Mouse (Mus musculus) kidney, embryonic 16.5 days (tissue): ENCODE data around the gene Fetub. TPM values are rescaled to one million over a fixed set of nuclear protein-coding genes. Genes with fewer than 3 reads are reported as not detected.
A peak's percentile ranks its signal among the peaks of the same experiment; 100 is the strongest.

Experiments used
- ATAC-seq: fragments of 200-750 bp; cut with Nextera tagmentation; 2 replicates; pipeline ENCODE4 v1.8.0; 2017; ENCODE audit warnings: moderate TSS enrichment; ENCODE audit not compliant: low FRiP score, low TSS enrichment
- H3K27ac ChIP-seq: fragments of 300-500 bp; sonication (generic); 2 replicates; pipeline ENCODE4 v1.5.1; 2014; ENCODE audit warnings: low read length
- H3K27me3 ChIP-seq: fragments of 300-500 bp; sonication (generic); 2 replicates; pipeline ENCODE4 v1.6.1; 2014; ENCODE audit warnings: low read length, control low read depth, mixed read lengths; ENCODE audit not compliant: insufficient read depth
- H3K36me3 ChIP-seq: fragments of 300-500 bp; sonication (generic); 2 replicates; pipeline ENCODE4 v1.6.1; 2014; ENCODE audit warnings: low read length, control low read depth, mixed read lengths; ENCODE audit not compliant: insufficient read depth
- H3K4me1 ChIP-seq: fragments of 300-500 bp; sonication (generic); 2 replicates; pipeline ENCODE4 v1.6.1; 2014; ENCODE audit warnings: low read length, control low read depth, mixed read lengths; ENCODE audit not compliant: insufficient read depth
- H3K4me2 ChIP-seq: fragments of 300-500 bp; sonication (generic); replicated peaks from 2 replicates; pipeline ENCODE4 v1.6.1; 2014; ENCODE audit warnings: low read depth, low read length
- H3K4me3 ChIP-seq: fragments of 300-500 bp; sonication (generic); 2 replicates; pipeline ENCODE4 v1.5.1; 2014; ENCODE audit warnings: mild to moderate bottlenecking, low read length
- H3K9ac ChIP-seq: fragments of 300-500 bp; sonication (generic); replicated peaks from 2 replicates; pipeline ENCODE4 v1.6.1; 2014; ENCODE audit warnings: low read length
- H3K9me3 ChIP-seq: fragments of 300-500 bp; sonication (generic); 2 replicates; pipeline ENCODE4 v1.6.1; 2016; ENCODE audit warnings: low read length, control low read depth
- WGBS: fragments of 180-500 bp; shearing (Covaris S2); extraction: QIAGEN DNeasy Blood & Tissue Kit; methylation state at CpG from one replicate; pipeline ENCODE4 v1.1.7; 2014; 5-methylcytosine and 5-hydroxymethylcytosine counted together
- polyA plus RNA-seq: library from polyadenylated mRNA; unstranded; fragments of >200 nt; fragmentation: Nextera tagmentation; extraction: Ambion mirVana; gene quantifications from 2 replicates; pipeline ENCODE4 v1.2.1, GENCODE M21; 2015

Fetub gene
- polyA plus RNA-seq, 1 experiment from 2014 or later = 0.21 TPM

DNA sequence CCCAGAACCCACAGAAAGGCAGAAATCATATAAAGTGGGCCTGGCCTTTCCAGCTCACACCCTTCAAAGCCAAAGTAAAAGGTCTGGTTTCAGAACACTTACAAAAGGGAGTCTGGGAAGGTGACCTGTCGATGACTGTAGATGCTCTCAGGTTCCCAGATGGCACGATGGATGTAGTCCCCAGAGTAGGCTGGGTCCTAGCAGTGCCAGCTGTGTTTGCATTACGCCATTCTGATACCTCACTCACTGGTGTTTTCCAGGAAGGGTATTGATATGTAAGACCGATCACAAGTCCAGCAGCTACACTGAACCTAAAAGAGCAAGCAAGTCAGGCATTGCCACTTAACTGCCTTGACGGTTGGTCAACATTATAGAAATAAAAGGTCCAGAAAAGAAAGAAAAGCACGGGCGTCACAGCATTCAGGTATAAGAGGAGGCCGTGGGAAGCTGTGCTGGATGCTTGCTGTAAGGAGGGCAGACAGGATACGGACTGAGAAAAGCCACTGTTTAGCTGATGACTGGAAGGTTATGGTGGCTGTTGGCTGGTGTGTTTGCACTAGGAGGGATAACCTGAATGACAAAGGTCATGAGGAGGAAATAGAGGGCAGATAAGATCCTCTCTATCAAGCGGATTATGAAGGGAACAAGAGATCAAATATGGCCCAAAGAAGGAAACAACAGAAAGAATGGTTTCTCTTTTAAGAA is 18.1 kb upstream of the Fetub start:
- H3K9me3 ChIP-seq = no peaks in the 10 kb centered on the region
- H3K4me2 ChIP-seq = no peak overlapping the region
- no peaks in the 10 kb centered on the region for H3K36me3 ChIP-seq
- no peak overlapping the region for H3K4me3 ChIP-seq
- H3K9ac ChIP-seq = no peak overlapping the region
- no peak for ATAC-seq
- 74% methylated on average over 10 of the region's 10 CpGs for WGBS
- no peaks in the 10 kb centered on the region for H3K4me1 ChIP-seq
- H3K27me3 ChIP-seq = no peaks in the 10 kb centered on the region
- no peak overlapping the region for H3K27ac ChIP-seq

DNA sequence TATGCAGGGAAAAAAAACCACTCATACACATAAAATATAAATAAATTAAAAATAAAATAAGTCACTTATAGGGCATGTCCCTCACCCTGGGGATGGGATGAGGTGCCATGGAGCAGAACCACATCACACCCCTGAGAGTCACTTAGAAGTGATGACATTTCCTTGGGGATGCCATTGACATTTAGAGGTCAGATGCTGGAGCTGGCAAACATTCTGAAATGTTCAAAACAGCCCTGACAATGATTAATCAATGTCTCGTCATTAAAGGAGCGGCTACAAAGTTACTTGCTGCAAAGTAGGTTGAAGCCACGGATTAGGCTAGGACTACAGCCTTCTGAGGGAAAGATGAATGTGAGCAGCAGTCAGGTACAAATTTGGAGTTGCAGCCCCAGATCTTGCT is 16.8 kb upstream of the Fetub start:
- H3K4me1 ChIP-seq = no peaks in the 10 kb centered on the region
- no peak overlapping the region for H3K27ac ChIP-seq
- H3K36me3 ChIP-seq = no peaks in the 10 kb centered on the region
- H3K4me3 ChIP-seq = no peak overlapping the region
- H3K27me3 ChIP-seq = no peaks in the 10 kb centered on the region
- ATAC-seq = no peak
- 63% methylated on average over 3 of the region's 3 CpGs for WGBS
- no peak overlapping the region for H3K9ac ChIP-seq
- H3K9me3 ChIP-seq = no peaks in the 10 kb centered on the region
- H3K4me2 ChIP-seq = no peak overlapping the region

- Histone ChIP-seq H3K4me1 (no peaks in the 10 kb centered on the region), H3K9ac (no peak overlapping the region), H3K4me3 (no peak overlapping the region), H3K27me3 (no peaks in the 10 kb centered on the region), H3K27ac (no peak overlapping the region), H3K36me3 (no peaks in the 10 kb centered on the region), H3K4me2 (no peak overlapping the region), H3K9me3 (no peaks in the 10 kb centered on the region)
- 93% methylated on average over 6 of the region's 6 CpGs for WGBS
- no peak for ATAC-seq
Measured at GRCm38 (mm10) chr16:22909290-22909689, 8.8 kb upstream of the Fetub start.

- H3K4me2 ChIP-seq = no peak overlapping the region
- WGBS = 80% methylated on average over 3 of the region's 3 CpGs
- H3K36me3 ChIP-seq = no peaks in the 10 kb centered on the region
Measured at GRCm38 (mm10) chr16:22911986-22912385, 6.1 kb upstream of the Fetub start.

GRCm38 (mm10) chr16:22912886-22913285 is 5.2 kb upstream of the Fetub start:
- no peak for ATAC-seq
- H3K36me3 ChIP-seq = no peaks in the 10 kb centered on the region

More at GRCm38 (mm10) chr16:22911986-22912385, 6.1 kb upstream of the Fetub start:
- H3K9me3 ChIP-seq = no peaks in the 10 kb centered on the region
- no peak overlapping the region for H3K27ac ChIP-seq
- H3K27me3 ChIP-seq = no peaks in the 10 kb centered on the region
- ATAC-seq = no peak
- H3K9ac ChIP-seq = no peak overlapping the region
- no peak overlapping the region for H3K4me3 ChIP-seq
- no peaks in the 10 kb centered on the region for H3K4me1 ChIP-seq

DNA sequence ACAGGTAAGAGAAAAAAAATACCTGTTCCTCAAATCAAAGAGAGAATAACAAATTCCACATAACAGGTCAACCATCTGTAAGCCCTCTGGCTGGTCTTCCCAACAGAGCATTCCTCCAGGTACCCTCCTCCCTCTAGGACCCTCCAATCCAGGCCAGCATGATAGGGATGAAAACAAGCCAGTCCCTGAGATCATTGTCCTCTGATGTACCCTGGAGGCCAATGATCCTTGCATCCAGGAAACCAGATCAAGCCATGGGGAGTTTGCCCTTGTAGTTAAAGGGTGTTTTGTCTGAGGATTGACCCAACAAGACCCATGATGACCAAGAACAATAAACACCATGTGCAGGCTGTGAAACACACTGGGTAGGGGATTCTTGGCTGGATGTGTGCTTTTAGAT is 3.9 kb upstream of the Fetub start:
- H3K36me3 ChIP-seq = no peaks in the 10 kb centered on the region
- ATAC-seq = no peak
- no peaks in the 10 kb centered on the region for H3K9me3 ChIP-seq
- no peak overlapping the region for H3K4me2 ChIP-seq
- no peak overlapping the region for H3K9ac ChIP-seq
- H3K27me3 ChIP-seq = no peaks in the 10 kb centered on the region
- H3K4me1 ChIP-seq = no peaks in the 10 kb centered on the region
- H3K4me3 ChIP-seq = no peak overlapping the region
- no peak overlapping the region for H3K27ac ChIP-seq

More at GRCm38 (mm10) chr16:22912886-22913285, 5.2 kb upstream of the Fetub start:
- WGBS = 89% methylated on average over 6 of the region's 6 CpGs
- Histone ChIP-seq H3K9ac (no peak overlapping the region), H3K27ac (no peak overlapping the region), H3K4me2 (no peak overlapping the region), H3K9me3 (no peaks in the 10 kb centered on the region), H3K27me3 (no peaks in the 10 kb centered on the region), H3K4me1 (no peaks in the 10 kb centered on the region), H3K4me3 (no peak overlapping the region)

DNA sequence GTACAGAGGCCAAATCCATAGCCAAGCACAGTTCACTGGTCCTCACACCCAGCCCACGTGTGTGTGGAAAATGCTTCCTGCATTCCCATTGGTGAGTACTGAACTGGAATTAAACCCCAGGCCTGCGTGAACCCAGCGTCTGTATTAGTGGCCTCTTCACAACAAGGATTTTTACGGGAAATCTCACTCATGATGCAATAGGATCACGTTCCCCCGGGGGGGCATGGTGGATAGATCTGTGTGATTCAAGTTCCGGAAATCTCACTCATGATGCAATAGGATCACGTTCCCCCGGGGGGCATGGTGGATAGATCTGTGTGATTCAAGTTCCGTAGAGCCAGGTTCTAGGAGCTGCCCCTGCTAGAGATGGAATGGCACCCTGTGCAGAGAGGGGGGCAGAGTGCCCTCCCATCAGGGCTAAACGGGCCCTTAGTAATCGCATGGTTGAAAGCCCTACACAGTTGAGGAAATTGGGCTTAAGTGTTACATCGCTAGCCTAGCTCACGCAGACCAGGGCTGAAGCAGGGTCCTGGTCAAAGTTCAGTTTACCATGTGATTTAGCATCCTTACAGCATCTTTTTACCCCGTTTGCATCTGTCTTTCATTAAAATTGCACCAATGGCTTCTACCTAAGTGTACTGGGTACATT is 654 bp downstream of the Fetub start:
- ATAC-seq = no peak
- Histone ChIP-seq H3K9me3 (no peaks in the 10 kb centered on the region), H3K27me3 (no peaks in the 10 kb centered on the region), H3K4me2 (no peak overlapping the region), H3K9ac (no peak overlapping the region), H3K4me1 (peaks cover 4% of the 10 kb centered on the region; the same call in 1 of the 2 replicates), H3K36me3 (no peaks in the 10 kb centered on the region), H3K4me3 (no peak overlapping the region), H3K27ac (no peak overlapping the region)
- 72% methylated on average over 15 of the region's 15 CpGs for WGBS

DNA sequence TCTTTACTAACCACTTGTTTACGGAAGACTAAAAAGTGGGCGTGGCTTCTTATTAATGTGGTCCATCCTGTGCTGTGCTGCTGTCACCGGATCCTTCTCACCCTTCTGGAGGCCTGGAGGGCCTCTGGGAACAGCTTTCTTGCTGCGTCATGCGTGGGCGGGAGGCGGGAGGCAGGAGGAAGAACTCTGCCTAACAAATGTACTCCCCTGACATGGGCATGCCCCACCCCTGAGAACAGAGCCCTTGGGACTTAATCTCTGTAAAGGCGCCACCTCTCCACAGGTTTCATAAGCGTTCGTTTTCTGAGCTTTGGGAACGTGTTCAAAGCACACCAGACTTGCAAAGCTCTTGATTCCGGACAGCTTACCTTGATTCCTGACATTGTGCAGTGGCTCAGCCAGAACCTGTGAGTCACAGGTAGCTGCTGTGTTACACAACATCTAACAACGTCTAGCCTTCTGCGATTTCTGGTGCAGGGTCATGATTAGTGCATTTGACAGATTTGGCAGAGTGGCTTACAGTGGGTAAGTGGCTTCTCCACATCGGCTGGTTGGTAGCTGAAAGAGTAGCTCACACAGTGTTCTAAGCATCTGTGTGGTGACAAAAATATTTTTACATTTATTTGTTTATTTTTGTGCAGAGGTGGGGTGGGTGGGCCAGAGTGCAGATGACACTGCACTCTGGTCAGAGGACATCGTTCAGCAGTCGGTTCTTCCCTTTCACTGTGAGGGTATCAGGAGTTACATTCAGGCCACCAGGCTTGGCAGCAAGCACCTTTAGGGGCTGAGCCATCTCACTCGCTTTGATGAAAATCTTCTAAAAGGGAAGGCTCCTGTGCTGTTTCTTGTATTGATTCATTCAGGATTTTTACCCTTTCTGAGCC is 2.1 kb downstream of the Fetub start:
- H3K4me1 ChIP-seq = peaks cover 4% of the 10 kb centered on the region; the same call in 1 of the 2 replicates
- no peaks in the 10 kb centered on the region for H3K36me3 ChIP-seq
- no peak overlapping the region for H3K9ac ChIP-seq
- WGBS = 53% methylated on average over 18 of the region's 18 CpGs
- H3K4me2 ChIP-seq = no peak overlapping the region
- H3K4me3 ChIP-seq = no peak overlapping the region
- no peaks in the 10 kb centered on the region for H3K27me3 ChIP-seq
- H3K27ac ChIP-seq = no peak overlapping the region
- ATAC-seq = peak; percentile 54
- no peaks in the 10 kb centered on the region for H3K9me3 ChIP-seq

DNA sequence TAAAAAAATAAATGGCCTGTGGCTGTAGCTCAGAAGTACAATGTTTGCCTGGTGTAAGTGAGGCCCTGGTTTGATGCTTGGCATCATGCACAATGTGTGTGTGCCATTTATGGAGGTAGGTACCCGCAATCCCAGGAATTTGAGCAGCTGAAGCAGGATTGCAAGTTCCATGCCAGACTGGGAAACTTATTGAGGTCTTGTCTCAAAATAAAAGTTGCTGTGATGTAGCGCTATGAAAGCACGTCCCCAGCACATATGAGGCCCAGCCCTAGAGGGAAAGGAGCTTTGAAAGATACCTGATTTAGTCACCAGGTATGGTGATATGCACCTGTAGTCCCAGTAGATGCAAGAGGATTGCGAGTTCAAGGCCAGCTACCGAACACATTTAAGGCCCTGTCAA is 3.6 kb downstream of the Fetub start:
- no peak overlapping the region for H3K4me3 ChIP-seq
- 95% methylated on average over 5 of the region's 5 CpGs for WGBS
- H3K4me2 ChIP-seq = no peak overlapping the region
- no peaks in the 10 kb centered on the region for H3K9me3 ChIP-seq
- no peak overlapping the region for H3K9ac ChIP-seq
- H3K27me3 ChIP-seq = no peaks in the 10 kb centered on the region
- no peaks in the 10 kb centered on the region for H3K36me3 ChIP-seq
- H3K4me1 ChIP-seq = peaks cover 4% of the 10 kb centered on the region; the same call in 1 of the 2 replicates
- no peak overlapping the region for H3K27ac ChIP-seq
- ATAC-seq = no peak
